Mouse (Mus musculus): ENCODE results near the gene Vmn1r230. TPM values are rescaled to one million over a fixed set of nuclear protein-coding genes. Genes with fewer than 3 reads are reported as not detected.

Gene Vmn1r230
- polyA plus RNA-seq (2014; fragmentation: Illumina TruSeq; extraction: RNeasy Lipid Tissue Mini Kit (QIAGEN cat#74804)), result not detected

GRCm38 (mm10) chr17:20840144-20840543 is at the start of gene Vmn1r230:
TSS of gene Vmn1r230 (plus strand) at chr17:20840444.

DNA sequence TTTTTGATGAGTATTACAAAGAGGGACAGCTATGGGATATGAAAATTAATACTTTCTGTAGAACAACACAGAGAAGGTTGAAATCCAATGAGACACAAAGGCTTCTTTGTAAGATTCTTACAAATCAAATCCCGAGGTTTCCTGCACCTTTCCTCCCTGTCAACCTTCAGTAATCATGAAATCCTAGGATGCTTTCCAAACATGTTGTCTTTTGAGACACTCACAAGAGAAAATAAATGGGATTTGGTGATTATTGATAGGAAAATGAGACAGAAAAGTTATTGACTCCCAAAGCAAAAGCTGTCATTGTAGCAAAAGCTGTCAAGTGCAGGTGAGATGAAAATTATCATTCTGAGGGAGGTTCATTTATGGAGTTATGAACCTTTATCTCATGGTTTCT is 29.0 kb upstream of the Vmn1r230 start, which contains the start of gene Vmn1r229:
Gene Vmn1r229, plus strand, starts transcription at position 301 of the 400 bp plus-strand sequence.

Other genes with a start within 250 kb of the Vmn1r230 start
- gene Vmn2r110, start 244.0 kb upstream of the Vmn1r230 start, polyA plus RNA-seq (2014; fragmentation: Illumina TruSeq; extraction: RNeasy Lipid Tissue Mini Kit (QIAGEN cat#74804)), result not detected
- not detected for gene Fpr-rs3, start 215.6 kb upstream of the Vmn1r230 start, polyA plus RNA-seq (2014; fragmentation: Illumina TruSeq; extraction: RNeasy Lipid Tissue Mini Kit (QIAGEN cat#74804))
- not detected for gene Vmn1r226, start 157.6 kb upstream of the Vmn1r230 start, polyA plus RNA-seq (2014; fragmentation: Illumina TruSeq; extraction: RNeasy Lipid Tissue Mini Kit (QIAGEN cat#74804))
- gene Vmn1r227, start 110.6 kb upstream of the Vmn1r230 start, polyA plus RNA-seq (2014; fragmentation: Illumina TruSeq; extraction: RNeasy Lipid Tissue Mini Kit (QIAGEN cat#74804)), result not detected
- not detected for gene Vmn1r228, start 54.3 kb upstream of the Vmn1r230 start, polyA plus RNA-seq (2014; fragmentation: Illumina TruSeq; extraction: RNeasy Lipid Tissue Mini Kit (QIAGEN cat#74804))
- not detected for gene Vmn1r229, start 28.9 kb upstream of the Vmn1r230 start, polyA plus RNA-seq (2014; fragmentation: Illumina TruSeq; extraction: RNeasy Lipid Tissue Mini Kit (QIAGEN cat#74804))
- gene Vmn1r231, start 64.6 kb downstream of the Vmn1r230 start, polyA plus RNA-seq (2014; fragmentation: Illumina TruSeq; extraction: RNeasy Lipid Tissue Mini Kit (QIAGEN cat#74804)), result not detected
- gene Vmn1r232, start 79.3 kb downstream of the Vmn1r230 start, polyA plus RNA-seq (2014; fragmentation: Illumina TruSeq; extraction: RNeasy Lipid Tissue Mini Kit (QIAGEN cat#74804)), result not detected
- gene Ppp2r1a, start 104.9 kb downstream of the Vmn1r230 start, polyA plus RNA-seq (2014; fragmentation: Illumina TruSeq; extraction: RNeasy Lipid Tissue Mini Kit (QIAGEN cat#74804)), result 39.9 TPM
- gene Vmn1r233, start 156.0 kb downstream of the Vmn1r230 start, polyA plus RNA-seq (2014; fragmentation: Illumina TruSeq; extraction: RNeasy Lipid Tissue Mini Kit (QIAGEN cat#74804)), result not detected
- gene Zfp160, start 168.5 kb downstream of the Vmn1r230 start, polyA plus RNA-seq (2014; fragmentation: Illumina TruSeq; extraction: RNeasy Lipid Tissue Mini Kit (QIAGEN cat#74804)), result 58.7 TPM

Data from ovary, adult 10 weeks (tissue).